ENCODE assay signal across 13 mouse cellular contexts in genomic region chrX:135574261-135574957, GRCm38 (mm10). TPM values are rescaled to one million over a fixed set of nuclear protein-coding genes. Genes with fewer than 3 reads are reported as not detected.
DNase-seq lines count a peak whose midpoint lies in the region; ATAC-seq and TF ChIP-seq lines count a peak whose summit lies in the region.
"Not testable (repeated sequence)": the region's sequence is repeated elsewhere in the genome, so short reads cannot be mapped to it uniquely, and the experiment has no call there.
"Had no signal": no experiment of that assay in that cellular context is flagged by ENCODE, and none has a peak within 500 bp of the region (broad histone marks: within the 10 kb centered on the region; RNA-seq: fewer than 3 reads in every experiment).

No protein-coding gene starts in this region.

- not testable (repeated sequence) for H3K4me1 ChIP-seq in hindbrain, embryonic 10.5 days (replicated peaks); kidney, postnatal 0 days (replicated peaks; ENCODE audit: insufficient read depth, low read length); liver, embryonic 11.5 days (replicated peaks; ENCODE audit: control insufficient read depth, insufficient read depth, low read length); stomach, embryonic 16.5 days (ENCODE audit: control insufficient read depth, insufficient read depth, low read length)

- H3K4me2 ChIP-seq in kidney, postnatal 0 days (ENCODE audit: low read length); stomach, embryonic 16.5 days (ENCODE audit: low read depth, low read length): not testable (repeated sequence)
- peak overlapping the region; percentile 25; the same call in 1 of the 2 replicates for H3K4me2 ChIP-seq in liver, embryonic 11.5 days

- WGBS in hindbrain, embryonic 10.5 days: 34% methylated on average over 8 of the region's 8 CpGs
- 28% methylated on average over 8 of the region's 8 CpGs for WGBS in kidney, postnatal 0 days
- 9% methylated on average over 8 of the region's 8 CpGs for WGBS in liver, embryonic 11.5 days
- WGBS in stomach, embryonic 16.5 days: 16% methylated on average over 8 of the region's 8 CpGs

- H3K27me3 ChIP-seq in hindbrain, embryonic 10.5 days (ENCODE audit: insufficient read depth, poor library complexity, severe bottlenecking); kidney, postnatal 0 days (ENCODE audit: insufficient read depth, low read length); liver, embryonic 11.5 days (replicated peaks; ENCODE audit: control insufficient read depth, insufficient read depth, low read length); stomach, embryonic 16.5 days (ENCODE audit: control insufficient read depth, insufficient read depth, low read length): not testable (repeated sequence)

- intact Hi-C loops in gastrocnemius, adult 2 months (cut with DNase I): not testable (repeated sequence)

- not testable (repeated sequence) for H3K9me3 ChIP-seq in hindbrain, embryonic 10.5 days; kidney, postnatal 0 days (replicated peaks; ENCODE audit: low read length); liver, embryonic 11.5 days (ENCODE audit: control insufficient read depth, low read length); stomach, embryonic 16.5 days (replicated peaks; ENCODE audit: control insufficient read depth, low read length)

- H3K4me3 ChIP-seq in gastrocnemius, adult 2 months; hindbrain, embryonic 10.5 days; kidney, postnatal 0 days (replicated peaks; ENCODE audit: low read depth, low read length); liver, embryonic 11.5 days (ENCODE audit: low read depth, low read length); stomach, embryonic 16.5 days (replicated peaks; ENCODE audit: low read length): not testable (repeated sequence)

- TF ChIP-seq CTCF in gastrocnemius, adult 2 months (IDR thresholded peaks at IDR 0.05): not testable (repeated sequence)
- peak; percentile 17; the same call in 1 of the 2 replicates for TF ChIP-seq CTCF in kidney, postnatal 0 days (IDR thresholded peaks at IDR 0.05; ENCODE audit: low read depth)

- DNase-seq in 3134 (ENCODE audit: extremely low read depth, insufficient read length, low spot score): peak; percentile 1
- peak; percentile 17 for DNase-seq in gastrocnemius, adult 2 months
- peak; percentile 12 for DNase-seq in hindbrain, embryonic 10.5 days (ENCODE audit: low spot score)
- peak; percentile 36 for DNase-seq in kidney, postnatal 0 days (ENCODE audit: low spot score)
- DNase-seq in liver, embryonic 11.5 days (ENCODE audit: low spot score): not testable (repeated sequence)
- DNase-seq in lung, postnatal 25 days (ENCODE audit: low spot score): peak; percentile 7

- H3K9ac ChIP-seq in kidney, postnatal 0 days (ENCODE audit: low read depth, low read length); liver, embryonic 11.5 days (ENCODE audit: low read depth, low read length); stomach, embryonic 16.5 days (ENCODE audit: low read length): not testable (repeated sequence)

- H3K27ac ChIP-seq in gastrocnemius, adult 2 months; hindbrain, embryonic 10.5 days; kidney, postnatal 0 days; liver, embryonic 11.5 days (ENCODE audit: low read depth, low read length); stomach, embryonic 16.5 days (ENCODE audit: low read length): not testable (repeated sequence)

- not testable (repeated sequence) for H3K36me3 ChIP-seq in hindbrain, embryonic 10.5 days; kidney, postnatal 0 days (ENCODE audit: insufficient read depth, low read length); liver, embryonic 11.5 days (ENCODE audit: control insufficient read depth, insufficient read depth, low read length); stomach, embryonic 16.5 days (ENCODE audit: control insufficient read depth, insufficient read depth, low read length)

- ATAC-seq in common myeloid progenitor, adult 5-6 weeks (replicated peaks; ENCODE audit: low read depth, poor library complexity, severe bottlenecking): peak; percentile 67
- peak; percentile 82 for ATAC-seq in kidney, postnatal 0 days (replicated peaks; ENCODE audit: low FRiP score, low read depth)
- ATAC-seq in liver, embryonic 11.5 days (replicated peaks; ENCODE audit: low FRiP score): peak; percentile 53
- ATAC-seq in stomach, embryonic 16.5 days (ENCODE audit: insufficient read depth, low FRiP score): peak; percentile 87; the same call in 1 of the 2 replicates

RNA-seq across cellular contexts. Expression of gene Nxf7, which starts 24.2 kb away (rescaled TPM):
- total RNA-seq in common myeloid progenitor, adult 5-6 weeks (2017): 0.05 and 0.87 TPM in 2 replicates
- total RNA-seq in gastrocnemius, adult 2 months (2021): not detected
- not detected in 2 replicates for polyA plus RNA-seq in hindbrain, embryonic 10.5 days (2016; fragmentation: Nextera tagmentation; extraction: Ambion mirVana)
- not detected in 2 replicates for polyA plus RNA-seq in kidney, postnatal 0 days (2015; fragmentation: Nextera tagmentation; extraction: Ambion mirVana)
- 0.25 and 0.27 TPM in 2 replicates for polyA plus RNA-seq in liver, embryonic 11.5 days (2014; fragmentation: Nextera tagmentation; extraction: Ambion mirVana)
- not detected in 2 replicates for polyA plus RNA-seq in stomach, embryonic 16.5 days (2015; fragmentation: Nextera tagmentation; extraction: Ambion mirVana)
- total RNA-seq: G1E; heart, adult 18-20 months; layer of hippocampus, adult 8-10 months had no signal
- polyA plus RNA-seq: G1E; hindbrain, embryonic 14.5 days had no signal

RNA-seq across cellular contexts. Expression of gene Prame, which starts 53.1 kb away (rescaled TPM):
- not detected in 2 replicates for total RNA-seq in common myeloid progenitor, adult 5-6 weeks (2017)
- not detected for total RNA-seq in gastrocnemius, adult 2 months (2021)
- not detected in 2 replicates for polyA plus RNA-seq in hindbrain, embryonic 10.5 days (2016; fragmentation: Nextera tagmentation; extraction: Ambion mirVana)
- not detected in 2 replicates for polyA plus RNA-seq in kidney, postnatal 0 days (2015; fragmentation: Nextera tagmentation; extraction: Ambion mirVana)
- not detected in 2 replicates for polyA plus RNA-seq in liver, embryonic 11.5 days (2014; fragmentation: Nextera tagmentation; extraction: Ambion mirVana)
- polyA plus RNA-seq in stomach, embryonic 16.5 days (2015; fragmentation: Nextera tagmentation; extraction: Ambion mirVana): not detected in 2 replicates
- total RNA-seq: G1E; heart, adult 18-20 months; layer of hippocampus, adult 8-10 months had no signal
- polyA plus RNA-seq: frontal cortex, adult 2 months; G1E; hindbrain, embryonic 14.5 days had no signal
